ENCODE assay signal across 22 mouse cellular contexts in genomic region chr11:70531065-70531464, GRCm38 (mm10). TPM values are rescaled to one million over a fixed set of nuclear protein-coding genes. Genes with fewer than 3 reads are reported as not detected.
DNase-seq lines count a peak whose midpoint lies in the region; ATAC-seq and TF ChIP-seq lines count a peak whose summit lies in the region.
"Not testable (repeated sequence)": the region's sequence is repeated elsewhere in the genome, so short reads cannot be mapped to it uniquely, and the experiment has no call there.
"Had no signal": no experiment of that assay in that cellular context is flagged by ENCODE, and none has a peak within 500 bp of the region (broad histone marks: within the 10 kb centered on the region; RNA-seq: fewer than 3 reads in every experiment).

No protein-coding gene starts in this region.

- TF ChIP-seq CTCF in forebrain, postnatal 0 days (IDR thresholded peaks at IDR 0.05; ENCODE audit: low read depth) = peak; percentile 11; the same call in 1 of the 2 replicates
- peak; percentile 25; the same call in 1 of the 2 replicates for TF ChIP-seq CTCF in heart, adult 2 months (IDR thresholded peaks at IDR 0.05)
- peak; percentile 28; the same call in 1 of the 2 replicates for TF ChIP-seq CTCF in intestine, postnatal 0 days (IDR thresholded peaks at IDR 0.05; ENCODE audit: low read depth)
- peak; percentile 45 for TF ChIP-seq CTCF in layer of hippocampus, adult 2 months (conservative IDR thresholded peaks at IDR 0.05)
- 0 out of 2 replicates have a peak, but pooled peaks have one; percentile 12 for TF ChIP-seq CTCF in liver, postnatal 0 days (IDR thresholded peaks at IDR 0.05; ENCODE audit: low read depth)
- peak; percentile 16; the same call in 1 of the 2 replicates for TF ChIP-seq CTCF in lung, postnatal 0 days (IDR thresholded peaks at IDR 0.05)
- peak; percentile 12; the same call in 1 of the 2 replicates for TF ChIP-seq CTCF in stomach, postnatal 0 days (IDR thresholded peaks at IDR 0.05; ENCODE audit: low read depth)

- ATAC-seq in forebrain, postnatal 0 days; intestine, postnatal 0 days; liver, postnatal 0 days; lung, postnatal 0 days; stomach, postnatal 0 days (ENCODE audit: low FRiP score, low TSS enrichment): not testable (repeated sequence)

- not testable (repeated sequence) for H3K9me3 ChIP-seq in ES-E14 (ENCODE audit: control insufficient read depth, insufficient read depth, low read depth, low read length); forebrain, postnatal 0 days (ENCODE audit: low read length); intestine, postnatal 0 days (ENCODE audit: control insufficient read depth); liver, postnatal 0 days (ENCODE audit: low read length); lung, postnatal 0 days (ENCODE audit: low read length); stomach, postnatal 0 days (ENCODE audit: control insufficient read depth, low read length)

- 81% methylated on average over 2 of the region's 2 CpGs for WGBS in forebrain, postnatal 0 days
- WGBS in heart, adult 2 months = 72% methylated on average over 2 of the region's 2 CpGs
- 78% methylated on average over 2 of the region's 2 CpGs for WGBS in intestine, postnatal 0 days
- 75% methylated on average over 2 of the region's 2 CpGs for WGBS in liver, postnatal 0 days (ENCODE audit: insufficient replicate concordance)
- 56% methylated on average over 2 of the region's 2 CpGs for WGBS in lung, postnatal 0 days
- 72% methylated on average over 2 of the region's 2 CpGs for WGBS in stomach, postnatal 0 days

- not testable (repeated sequence) for H3K4me2 ChIP-seq in forebrain, postnatal 0 days (ENCODE audit: low read depth); intestine, postnatal 0 days (replicated peaks; ENCODE audit: low read depth); liver, postnatal 0 days (ENCODE audit: low read depth, low read length); lung, postnatal 0 days (replicated peaks; ENCODE audit: low read depth, low read length); stomach, postnatal 0 days (replicated peaks; ENCODE audit: low read depth)

- H3K4me3 ChIP-seq in ES-E14 (ENCODE audit: insufficient read depth in 1 of 2, low read depth in 1 of 2, low read length in 2 of 2, poor library complexity in 1 of 2, severe bottlenecking in 1 of 2); forebrain, postnatal 0 days (ENCODE audit: low read depth, low read length); heart, adult 2 months; intestine, postnatal 0 days (ENCODE audit: low read depth, low read length); layer of hippocampus, adult 2 months; liver, postnatal 0 days (ENCODE audit: low read depth, low read length); lung, postnatal 0 days (ENCODE audit: low read depth, low read length); stomach, postnatal 0 days (ENCODE audit: low read depth, low read length): not testable (repeated sequence)

- not testable (repeated sequence) for TF ChIP-seq POLR2A in heart, adult 2 months (IDR thresholded peaks at IDR 0.05; ENCODE audit: insufficient read depth, low read depth, low read length)

- not testable (repeated sequence) for DNase-seq in ES-E14 (ENCODE audit: low read depth, low spot score); forebrain, postnatal 0 days; heart, adult 2 months; layer of hippocampus, adult 2 months (ENCODE audit: low spot score in 2 of 2); liver, postnatal 0 days; lung, postnatal 0 days (ENCODE audit: low spot score); stomach, postnatal 0 days (ENCODE audit: low spot score)

- intact Hi-C loops in heart, adult 2 months (cut with DNase I) = not testable (repeated sequence)

- H3K4me1 ChIP-seq in ES-E14 (ENCODE audit: control insufficient read depth in 2 of 2, insufficient read depth in 2 of 2, low read length in 2 of 2, poor library complexity in 1 of 2); forebrain, postnatal 0 days (ENCODE audit: insufficient read depth); heart, adult 2 months (ENCODE audit: control insufficient read depth, insufficient read depth, low read length); intestine, postnatal 0 days (replicated peaks; ENCODE audit: control insufficient read depth, insufficient read depth, low read length); liver, postnatal 0 days (ENCODE audit: insufficient read depth); lung, postnatal 0 days (ENCODE audit: insufficient read depth, low read depth, low read length); stomach, postnatal 0 days (replicated peaks; ENCODE audit: control insufficient read depth, insufficient read depth): not testable (repeated sequence)

- peaks cover 19% of the 10 kb centered on the region for H3K36me3 ChIP-seq in ES-E14 (ENCODE audit: control insufficient read depth, insufficient read depth, low read length, poor library complexity, severe bottlenecking)
- H3K36me3 ChIP-seq in forebrain, postnatal 0 days (ENCODE audit: insufficient read depth) = peaks cover 27% of the 10 kb centered on the region
- not testable (repeated sequence) for H3K36me3 ChIP-seq in heart, adult 2 months (ENCODE audit: control insufficient read depth, insufficient read depth, low read length); lung, postnatal 0 days (ENCODE audit: insufficient read depth, low read length); stomach, postnatal 0 days (ENCODE audit: control insufficient read depth, insufficient read depth, low read length)
- H3K36me3 ChIP-seq in intestine, postnatal 0 days (ENCODE audit: control insufficient read depth, insufficient read depth) = peaks cover 26% of the 10 kb centered on the region
- H3K36me3 ChIP-seq in liver, postnatal 0 days (replicated peaks; ENCODE audit: insufficient read depth, low read length) = peaks cover 12% of the 10 kb centered on the region

- in situ Hi-C loops in ES-E14 (cut with MboI; ENCODE audit: low sequenced_read_pairs in 2 of 2, unreplicated experiment in 2 of 2) = not testable (repeated sequence)

- H3K27me3 ChIP-seq in forebrain, postnatal 0 days (ENCODE audit: insufficient read depth, low read length); heart, adult 2 months (ENCODE audit: control insufficient read depth, insufficient read depth, low read length); intestine, postnatal 0 days (replicated peaks; ENCODE audit: control insufficient read depth, insufficient read depth, low read length); liver, postnatal 0 days (ENCODE audit: insufficient read depth, low read length); lung, postnatal 0 days (replicated peaks; ENCODE audit: insufficient read depth, low read length); stomach, postnatal 0 days (ENCODE audit: control insufficient read depth, insufficient read depth, low read length): not testable (repeated sequence)

- not testable (repeated sequence) for H3K79me2 ChIP-seq in heart, adult 2 months (replicated peaks; ENCODE audit: control insufficient read depth, insufficient read depth, low read length)

- not testable (repeated sequence) for H3K9ac ChIP-seq in ES-E14 (ENCODE audit: insufficient read depth, low read depth, low read length, poor library complexity, severe bottlenecking); forebrain, postnatal 0 days; heart, adult 2 months (ENCODE audit: low read depth, low read length); intestine, postnatal 0 days (ENCODE audit: low read depth, low read length); liver, postnatal 0 days (replicated peaks); lung, postnatal 0 days (replicated peaks; ENCODE audit: low read depth); stomach, postnatal 0 days (ENCODE audit: low read length)

- not testable (repeated sequence) for H3K27ac ChIP-seq in ES-E14 (ENCODE audit: insufficient read depth, low read depth, low read length, poor library complexity, severe bottlenecking); forebrain, postnatal 0 days (ENCODE audit: low read depth, low read length); heart, adult 2 months; intestine, postnatal 0 days (ENCODE audit: low read depth, low read length); layer of hippocampus, adult 2 months; liver, postnatal 0 days (ENCODE audit: low read depth); lung, postnatal 0 days (ENCODE audit: low read length); stomach, postnatal 0 days (replicated peaks)

- not testable (repeated sequence) for TF ChIP-seq EP300 in heart, adult 2 months (IDR thresholded peaks at IDR 0.05; ENCODE audit: insufficient read depth, low read depth, low read length); liver, postnatal 0 days (IDR thresholded peaks at IDR 0.05; ENCODE audit: low read depth); lung, postnatal 0 days (IDR thresholded peaks at IDR 0.05); stomach, postnatal 0 days (optimal IDR thresholded peaks at IDR 0.05)

RNA-seq across cellular contexts. Expression of gene Gm40193, which starts 1.7 kb away (rescaled TPM):
- not detected in 2 replicates for total RNA-seq in ES-E14 (2012; rRNA removed)
- not detected in 2 replicates for total RNA-seq in forebrain, postnatal 0 days (2014; rRNA removed)
- polyA plus RNA-seq in forebrain, postnatal 0 days (2015; fragmentation: Nextera tagmentation; extraction: Ambion mirVana) = not detected in 2 replicates
- not detected for total RNA-seq in heart, adult 2 months (2021)
- polyA plus RNA-seq in heart, adult 2 months (2012; rRNA removed) = not detected in 2 replicates
- not detected in 2 replicates for polyA plus RNA-seq in intestine, postnatal 0 days (2015; fragmentation: Nextera tagmentation; extraction: Ambion mirVana)
- total RNA-seq in layer of hippocampus, adult 2 months (2021) = not detected
- not detected in 2 replicates for polyA plus RNA-seq in liver, postnatal 0 days (2015; fragmentation: Nextera tagmentation; extraction: Ambion mirVana)
- polyA plus RNA-seq in lung, postnatal 0 days (2015; fragmentation: Nextera tagmentation; extraction: Ambion mirVana) = not detected in 2 replicates
- not detected in 2 replicates for polyA plus RNA-seq in stomach, postnatal 0 days (2015; fragmentation: Nextera tagmentation; extraction: Ambion mirVana)
- total RNA-seq: adrenal gland, adult 18-20 months; adrenal gland, adult 8-10 months; adrenal gland, postnatal 14 days; adrenal gland, postnatal 36 days had no signal
- polyA plus RNA-seq: activated CD4-positive, CD25-positive, alpha-beta regulatory T cell, adult 4 months; C2C12; cerebellum, adult 2 months; cortical plate, adult 2 months; embryonic facial prominence, embryonic 10.5 days; embryonic facial prominence, embryonic 12.5 days; forebrain, embryonic 11.5 days; forebrain, embryonic 13.5 days; forebrain, embryonic 15.5 days; Patski had no signal

RNA-seq across cellular contexts. Expression of gene Psmb6, which starts 5.9 kb away (rescaled TPM):
- total RNA-seq in ES-E14 (2012; rRNA removed) = 506 and 612 TPM in 2 replicates
- 428 and 451 TPM in 2 replicates for total RNA-seq in forebrain, postnatal 0 days (2014; rRNA removed)
- polyA plus RNA-seq in forebrain, postnatal 0 days (2015; fragmentation: Nextera tagmentation; extraction: Ambion mirVana) = 820 and 1,026 TPM in 2 replicates
- total RNA-seq in heart, adult 2 months (2021) = 100 to 1,000 TPM; 204 to 231 TPM
- 296 and 367 TPM in 2 replicates for polyA plus RNA-seq in heart, adult 2 months (2012; rRNA removed)
- polyA plus RNA-seq in intestine, postnatal 0 days (2015; fragmentation: Nextera tagmentation; extraction: Ambion mirVana) = 462 and 489 TPM in 2 replicates
- total RNA-seq in layer of hippocampus, adult 2 months (2021) = 100 to 1,000 TPM; 178 to 188 TPM
- polyA plus RNA-seq in liver, postnatal 0 days (2015; fragmentation: Nextera tagmentation; extraction: Ambion mirVana) = 317 and 325 TPM in 2 replicates
- 451 and 505 TPM in 2 replicates for polyA plus RNA-seq in lung, postnatal 0 days (2015; fragmentation: Nextera tagmentation; extraction: Ambion mirVana)
- polyA plus RNA-seq in stomach, postnatal 0 days (2015; fragmentation: Nextera tagmentation; extraction: Ambion mirVana) = 516 and 537 TPM in 2 replicates

RNA-seq across cellular contexts. Expression of gene Pld2, which starts 8.8 kb away (rescaled TPM):
- total RNA-seq in ES-E14 (2012; rRNA removed) = 4.4 and 6.3 TPM in 2 replicates
- 33.7 and 40.5 TPM in 2 replicates for total RNA-seq in forebrain, postnatal 0 days (2014; rRNA removed)
- polyA plus RNA-seq in forebrain, postnatal 0 days (2015; fragmentation: Nextera tagmentation; extraction: Ambion mirVana) = 8.4 and 11.6 TPM in 2 replicates
- total RNA-seq in heart, adult 2 months (2021) = 1 to 10 TPM; 4.3 to 5.8 TPM
- 15.1 and 21.0 TPM in 2 replicates for polyA plus RNA-seq in heart, adult 2 months (2012; rRNA removed)
- 5.9 and 6.3 TPM in 2 replicates for polyA plus RNA-seq in intestine, postnatal 0 days (2015; fragmentation: Nextera tagmentation; extraction: Ambion mirVana)
- total RNA-seq in layer of hippocampus, adult 2 months (2021) = 10 to 100 TPM; 17.7 to 19.2 TPM
- polyA plus RNA-seq in liver, postnatal 0 days (2015; fragmentation: Nextera tagmentation; extraction: Ambion mirVana) = 1.6 and 1.8 TPM in 2 replicates
- polyA plus RNA-seq in lung, postnatal 0 days (2015; fragmentation: Nextera tagmentation; extraction: Ambion mirVana) = 10.8 and 13.5 TPM in 2 replicates
- polyA plus RNA-seq in stomach, postnatal 0 days (2015; fragmentation: Nextera tagmentation; extraction: Ambion mirVana) = 16.2 and 17.7 TPM in 2 replicates

RNA-seq across cellular contexts. Expression of gene Gltpd2, which starts 12.1 kb away (rescaled TPM):
- 0.42 and 0.54 TPM in 2 replicates for total RNA-seq in ES-E14 (2012; rRNA removed)
- not detected in 2 replicates for total RNA-seq in forebrain, postnatal 0 days (2014; rRNA removed)
- polyA plus RNA-seq in forebrain, postnatal 0 days (2015; fragmentation: Nextera tagmentation; extraction: Ambion mirVana) = 0.18 and 0.25 TPM in 2 replicates
- total RNA-seq in heart, adult 2 months (2021) = not detected
- not detected in 2 replicates for polyA plus RNA-seq in heart, adult 2 months (2012; rRNA removed)
- 0.30 and 0.82 TPM in 2 replicates for polyA plus RNA-seq in intestine, postnatal 0 days (2015; fragmentation: Nextera tagmentation; extraction: Ambion mirVana)
- total RNA-seq in layer of hippocampus, adult 2 months (2021) = not detected
- polyA plus RNA-seq in liver, postnatal 0 days (2015; fragmentation: Nextera tagmentation; extraction: Ambion mirVana) = 28.0 and 30.8 TPM in 2 replicates
- polyA plus RNA-seq in lung, postnatal 0 days (2015; fragmentation: Nextera tagmentation; extraction: Ambion mirVana) = 0.64 and 0.86 TPM in 2 replicates
- 0.32 and 0.40 TPM in 2 replicates for polyA plus RNA-seq in stomach, postnatal 0 days (2015; fragmentation: Nextera tagmentation; extraction: Ambion mirVana)
- total RNA-seq: adrenal gland, adult 18-20 months; adrenal gland, adult 8-10 months; adrenal gland, postnatal 36 days had no signal
- polyA plus RNA-seq: activated CD4-positive, CD25-positive, alpha-beta regulatory T cell, adult 4 months; C2C12; cerebellum, adult 2 months; cortical plate, adult 2 months; forebrain, embryonic 13.5 days; Patski had no signal

RNA-seq across cellular contexts. Expression of gene Vmo1, which starts 16.6 kb away (rescaled TPM):
- not detected in 2 replicates for total RNA-seq in ES-E14 (2012; rRNA removed)
- total RNA-seq in forebrain, postnatal 0 days (2014; rRNA removed) = not detected in 2 replicates
- polyA plus RNA-seq in forebrain, postnatal 0 days (2015; fragmentation: Nextera tagmentation; extraction: Ambion mirVana) = 0.24 TPM in 1 of 2 replicates, not detected in the other
- total RNA-seq in heart, adult 2 months (2021) = not detected
- not detected in 2 replicates for polyA plus RNA-seq in heart, adult 2 months (2012; rRNA removed)
- polyA plus RNA-seq in intestine, postnatal 0 days (2015; fragmentation: Nextera tagmentation; extraction: Ambion mirVana) = 0.25 and 0.31 TPM in 2 replicates
- total RNA-seq in layer of hippocampus, adult 2 months (2021) = not detected
- 1.0 and 1.4 TPM in 2 replicates for polyA plus RNA-seq in liver, postnatal 0 days (2015; fragmentation: Nextera tagmentation; extraction: Ambion mirVana)
- polyA plus RNA-seq in lung, postnatal 0 days (2015; fragmentation: Nextera tagmentation; extraction: Ambion mirVana) = 0.43 and 0.68 TPM in 2 replicates
- 0.15 and 0.36 TPM in 2 replicates for polyA plus RNA-seq in stomach, postnatal 0 days (2015; fragmentation: Nextera tagmentation; extraction: Ambion mirVana)
- total RNA-seq: adrenal gland, adult 18-20 months; adrenal gland, postnatal 14 days had no signal
- polyA plus RNA-seq: activated CD4-positive, CD25-positive, alpha-beta regulatory T cell, adult 4 months; C2C12; cerebellum, adult 2 months; embryonic facial prominence, embryonic 10.5 days; forebrain, embryonic 11.5 days; forebrain, embryonic 13.5 days; Patski had no signal
